Mouse (Mus musculus): Measurements from ENCODE around the gene Pdilt.

The Pdilt gene

GRCm38 (mm10) chr7:119511143-119511542 lies 12.1 kb downstream of the Pdilt start:
- no peak for ATAC-seq (ENCODE audit: low TSS enrichment)

GRCm38 (mm10) chr7:119490041-119490780 lies 33.1 kb downstream of the Pdilt start:
- ATAC-seq (ENCODE audit: low TSS enrichment): peak; percentile 89

GRCm38 (mm10) chr7:119486683-119487082 lies 36.6 kb downstream of the Pdilt start:
- peak; percentile 94 for ATAC-seq (ENCODE audit: low TSS enrichment)

- no peak for ATAC-seq (ENCODE audit: low TSS enrichment)
Measured at GRCm38 (mm10) chr7:119484154-119484553, 39.1 kb downstream of the Pdilt start.

- no peak for ATAC-seq (ENCODE audit: low TSS enrichment)
Measured at GRCm38 (mm10) chr7:119479256-119479655, 44.0 kb downstream of the Pdilt start, which contains the start of gene Umod. Gene Umod, minus strand, starts transcription at chr7:119479282.

GRCm38 (mm10) chr7:119476500-119477389 lies 46.5 kb downstream of the Pdilt start:
- no peak for ATAC-seq (ENCODE audit: low TSS enrichment)

- ATAC-seq (ENCODE audit: low TSS enrichment): no peak
Measured at GRCm38 (mm10) chr7:119459185-119459584, 64.1 kb downstream of the Pdilt start, which contains the start of gene Gp2. Gene Gp2, minus strand, starts transcription at chr7:119459285.

GRCm38 (mm10) chr7:119454192-119454591 lies 69.1 kb downstream of the Pdilt start:
- no peak for ATAC-seq (ENCODE audit: low TSS enrichment)

- no peak; the same call in 1 of the 2 replicates for ATAC-seq (ENCODE audit: low TSS enrichment)
Measured at GRCm38 (mm10) chr7:119443849-119444248, 79.4 kb downstream of the Pdilt start.

- ATAC-seq (ENCODE audit: low TSS enrichment): no peak
Measured at GRCm38 (mm10) chr7:119441938-119442337, 81.4 kb downstream of the Pdilt start.

All from frontal cortex, adult (tissue).